Mouse (Mus musculus) spleen, adult 2 months (tissue): Measurements from ENCODE around the gene Nat8f6.

Source experiments
- CTCF ChIP-seq: fragments of 200-500 bp; IDR thresholded peaks from 2 replicates; pipeline ENCODE4 v1.5.1; 2011; ENCODE audit warnings: mild to moderate bottlenecking, inconsistent platforms; ENCODE audit not compliant: insufficient read depth, insufficient read length, insufficient replicate concordance; ENCODE audit errors: extremely low read depth
- POLR2A ChIP-seq: fragments of 200-500 bp; IDR thresholded peaks from 2 replicates; pipeline ENCODE4 v1.6.1; 2011; ENCODE audit warnings: low read depth, low read length, inconsistent platforms

DNA sequence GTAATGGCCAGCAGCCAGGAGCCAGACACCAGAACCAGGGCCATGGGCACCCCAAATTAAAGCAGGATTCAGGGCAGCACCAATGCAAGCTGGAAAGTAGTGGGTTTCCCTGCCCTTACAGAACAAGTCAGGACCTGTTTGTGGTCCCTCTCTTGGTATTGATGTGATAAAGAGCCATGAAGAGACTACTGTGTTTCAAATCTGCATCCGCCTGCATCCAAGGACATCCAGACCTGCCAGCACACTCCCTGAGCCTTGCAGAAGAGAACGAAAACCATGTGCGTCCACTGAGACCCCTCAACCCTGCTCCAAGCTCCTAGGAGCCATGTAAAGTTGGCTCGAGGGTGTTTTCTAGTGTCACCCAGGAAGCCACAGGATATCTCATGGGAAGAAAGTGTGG lies 27.4 kb upstream of the Nat8f6 start:
- no peak for TF ChIP-seq CTCF
- no peak for TF ChIP-seq POLR2A
